Mouse (Mus musculus): ENCODE measurements at regions not wholly inside any gene's neighbourhood (a gene's known extent, or its start where the extent isn't known, plus 50 kb on each side); places are given as distances from the start of the nearest gene placed in this dataset.

DNA sequence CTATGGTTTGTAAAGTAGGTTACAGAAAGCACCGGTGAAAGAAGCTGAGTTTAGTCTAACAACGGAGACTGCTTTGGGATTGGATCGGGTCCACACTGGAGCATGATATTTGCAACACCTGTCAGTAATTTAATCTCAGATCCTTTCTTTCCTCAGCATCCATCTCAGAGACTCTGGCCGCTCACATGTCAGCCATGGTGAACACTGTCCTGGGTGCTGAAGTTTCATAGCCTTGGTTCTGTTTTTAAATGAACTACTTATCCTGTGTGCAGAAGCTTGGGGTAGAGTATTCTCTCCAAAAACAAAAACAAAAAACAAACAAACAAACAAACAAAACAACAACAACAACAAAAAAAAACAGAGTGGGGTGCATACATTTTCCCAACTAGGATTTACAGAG is 600.1 kb downstream of the Nr2f2 start:
- Histone ChIP-seq H3K9ac (replicated peaks; ENCODE audit: low read length) (no peak overlapping the region), H3K27me3 (ENCODE audit: control insufficient read depth, insufficient read depth, low read length) (no peaks in the 10 kb centered on the region), H3K9me3 (replicated peaks; ENCODE audit: control insufficient read depth, low read length) (no peaks in the 10 kb centered on the region), H3K4me3 (ENCODE audit: low read depth, low read length) (no peak overlapping the region), H3K36me3 (replicated peaks; ENCODE audit: control insufficient read depth, insufficient read depth, low read depth, low read length) (no peaks in the 10 kb centered on the region), H3K4me2 (ENCODE audit: low read depth, low read length) (no peak overlapping the region), H3K27ac (replicated peaks; ENCODE audit: low read depth, low read length) (no peak overlapping the region), H3K4me1 (ENCODE audit: control insufficient read depth, insufficient read depth, low read length) (no peaks in the 10 kb centered on the region)
- 40% methylated on average over 4 of the region's 4 CpGs for WGBS
- DNase-seq (ENCODE audit: low spot score) (peak; percentile 68), ATAC-seq (replicated peaks; ENCODE audit: insufficient number of reproducible peaks, low FRiP score, low TSS enrichment, low read depth) (no peak)

DNA sequence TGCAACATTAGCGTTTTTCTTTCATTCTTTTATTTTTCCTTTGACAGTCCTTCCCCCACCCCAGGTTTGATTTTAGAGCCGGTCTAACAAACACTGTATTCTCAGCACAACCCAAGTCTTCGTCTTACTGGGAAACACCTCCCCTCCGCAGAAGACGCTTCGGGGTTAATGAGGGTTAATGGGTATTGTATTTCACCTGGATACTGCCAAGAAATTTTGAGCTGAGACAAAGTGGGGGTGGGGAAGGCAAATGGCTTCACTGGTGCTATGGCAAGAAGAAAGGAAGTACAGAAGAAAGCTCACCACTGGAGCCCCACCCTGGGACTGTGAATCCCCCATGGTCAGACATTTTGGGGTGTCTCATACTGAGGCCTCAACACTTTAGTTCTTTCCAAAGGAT is 626.0 kb downstream of the Nr2f2 start:
- no peaks in the 10 kb centered on the region for H3K9me3 ChIP-seq (replicated peaks; ENCODE audit: control insufficient read depth, low read length)
- no peaks in the 10 kb centered on the region for H3K36me3 ChIP-seq (replicated peaks; ENCODE audit: control insufficient read depth, insufficient read depth, low read depth, low read length)
- no peaks in the 10 kb centered on the region for H3K27me3 ChIP-seq (ENCODE audit: control insufficient read depth, insufficient read depth, low read length)
- no peak overlapping the region for H3K4me2 ChIP-seq (ENCODE audit: low read depth, low read length)
- DNase-seq (ENCODE audit: low spot score) (peak; percentile 10), ATAC-seq (replicated peaks; ENCODE audit: insufficient number of reproducible peaks, low FRiP score, low TSS enrichment, low read depth) (no peak)
- no peak overlapping the region for H3K4me3 ChIP-seq (ENCODE audit: low read depth, low read length)
- H3K9ac ChIP-seq (replicated peaks; ENCODE audit: low read length), result no peak overlapping the region
- H3K4me1 ChIP-seq (ENCODE audit: control insufficient read depth, insufficient read depth, low read length), result no peaks in the 10 kb centered on the region
- 29% methylated on average over 6 of the region's 6 CpGs for WGBS
- H3K27ac ChIP-seq (replicated peaks; ENCODE audit: low read depth, low read length), result no peak overlapping the region

DNA sequence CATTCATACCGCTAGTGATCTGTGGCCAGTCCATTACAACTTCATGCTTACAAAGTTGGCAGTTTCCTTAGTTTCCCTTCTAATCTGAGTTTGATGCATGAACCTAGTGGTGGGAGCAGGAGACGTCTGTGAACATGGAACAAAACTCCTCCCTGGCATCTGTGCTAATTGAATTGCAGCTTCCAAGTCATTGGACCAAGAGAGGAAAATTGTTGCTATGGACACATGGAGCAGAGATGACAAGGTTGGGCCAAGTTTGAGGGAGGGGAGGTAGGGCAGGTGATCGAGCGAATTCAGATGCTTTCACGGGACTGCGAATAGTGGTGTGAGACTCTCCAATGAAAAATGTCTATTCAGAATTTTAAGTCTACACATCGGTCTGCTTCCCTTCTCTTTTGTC is 627.5 kb downstream of the Nr2f2 start:
- ATAC-seq (replicated peaks; ENCODE audit: insufficient number of reproducible peaks, low FRiP score, low TSS enrichment, low read depth) (no peak), DNase-seq (ENCODE audit: low spot score) (no peak)
- no peaks in the 10 kb centered on the region for H3K4me1 ChIP-seq (ENCODE audit: control insufficient read depth, insufficient read depth, low read length)
- H3K9ac ChIP-seq (replicated peaks; ENCODE audit: low read length), result no peak overlapping the region
- 94% methylated on average over 7 of the region's 7 CpGs for WGBS
- H3K4me2 ChIP-seq (ENCODE audit: low read depth, low read length), result no peak overlapping the region
- no peak overlapping the region for H3K27ac ChIP-seq (replicated peaks; ENCODE audit: low read depth, low read length)
- H3K9me3 ChIP-seq (replicated peaks; ENCODE audit: control insufficient read depth, low read length), result no peaks in the 10 kb centered on the region
- no peaks in the 10 kb centered on the region for H3K36me3 ChIP-seq (replicated peaks; ENCODE audit: control insufficient read depth, insufficient read depth, low read depth, low read length)
- H3K27me3 ChIP-seq (ENCODE audit: control insufficient read depth, insufficient read depth, low read length), result no peaks in the 10 kb centered on the region
- H3K4me3 ChIP-seq (ENCODE audit: low read depth, low read length), result no peak overlapping the region

DNA sequence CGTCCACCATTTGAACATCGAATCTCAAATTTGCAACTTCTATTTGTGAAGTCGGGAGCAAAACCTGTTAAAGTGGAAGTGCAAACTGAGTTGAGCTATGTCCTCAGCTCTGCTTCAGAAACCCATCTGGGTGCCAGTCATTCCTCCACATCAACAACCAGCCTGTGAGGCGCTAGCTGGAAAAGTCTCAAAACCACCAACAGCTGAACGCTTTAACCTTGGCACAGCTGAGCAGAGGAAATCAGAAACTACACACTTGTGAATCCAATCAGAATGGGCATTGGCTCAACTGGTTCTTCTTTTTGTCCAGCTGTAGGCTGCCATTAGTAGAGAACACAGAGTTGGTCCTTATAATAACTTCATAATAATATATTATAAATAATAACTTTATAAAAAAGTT is 651.5 kb downstream of the Nr2f2 start:
- ATAC-seq (replicated peaks; ENCODE audit: insufficient number of reproducible peaks, low FRiP score, low TSS enrichment, low read depth), result no peak
- Histone ChIP-seq H3K9me3 (replicated peaks; ENCODE audit: control insufficient read depth, low read length) (no peaks in the 10 kb centered on the region), H3K36me3 (replicated peaks; ENCODE audit: control insufficient read depth, insufficient read depth, low read depth, low read length) (no peaks in the 10 kb centered on the region), H3K4me3 (ENCODE audit: low read depth, low read length) (no peak overlapping the region), H3K9ac (replicated peaks; ENCODE audit: low read length) (no peak overlapping the region), H3K4me2 (ENCODE audit: low read depth, low read length) (no peak overlapping the region), H3K4me1 (ENCODE audit: control insufficient read depth, insufficient read depth, low read length) (no peaks in the 10 kb centered on the region), H3K27ac (replicated peaks; ENCODE audit: low read depth, low read length) (no peak overlapping the region), H3K27me3 (ENCODE audit: control insufficient read depth, insufficient read depth, low read length) (no peaks in the 10 kb centered on the region)
- no peak for DNase-seq (ENCODE audit: low spot score)
- 89% methylated on average over 5 of the region's 5 CpGs for WGBS

DNA sequence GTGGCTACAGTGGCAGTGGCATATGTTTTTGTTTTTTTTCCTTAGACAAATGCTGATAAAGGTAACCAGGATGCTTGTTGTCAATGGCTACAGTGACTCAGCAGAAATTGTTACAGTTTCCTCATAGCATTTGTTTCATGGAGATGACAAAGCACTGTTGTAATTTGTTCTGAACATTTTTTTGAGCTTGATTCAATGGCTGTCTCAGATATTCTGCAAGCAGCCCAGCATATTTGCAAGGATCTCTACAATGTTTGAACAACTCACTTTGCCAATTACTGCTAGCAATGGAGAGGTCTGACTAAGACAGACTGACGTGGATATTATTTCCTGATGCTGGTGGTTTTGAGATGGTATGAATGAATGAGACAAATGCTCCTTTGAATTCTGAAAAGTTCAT is 696.3 kb downstream of the Nr2f2 start:
- WGBS, result 75% methylated on average over 1 of the region's 1 CpGs
- ATAC-seq (replicated peaks; ENCODE audit: insufficient number of reproducible peaks, low FRiP score, low TSS enrichment, low read depth), result no peak
- Histone ChIP-seq H3K9ac (replicated peaks; ENCODE audit: low read length) (no peak overlapping the region), H3K36me3 (replicated peaks; ENCODE audit: control insufficient read depth, insufficient read depth, low read depth, low read length) (no peaks in the 10 kb centered on the region), H3K4me1 (ENCODE audit: control insufficient read depth, insufficient read depth, low read length) (no peaks in the 10 kb centered on the region), H3K4me3 (ENCODE audit: low read depth, low read length) (no peak overlapping the region), H3K4me2 (ENCODE audit: low read depth, low read length) (no peak overlapping the region), H3K27me3 (ENCODE audit: control insufficient read depth, insufficient read depth, low read length) (no peaks in the 10 kb centered on the region), H3K27ac (replicated peaks; ENCODE audit: low read depth, low read length) (no peak overlapping the region), H3K9me3 (replicated peaks; ENCODE audit: control insufficient read depth, low read length) (no peaks in the 10 kb centered on the region)
- DNase-seq (ENCODE audit: low spot score), result no peak

DNA sequence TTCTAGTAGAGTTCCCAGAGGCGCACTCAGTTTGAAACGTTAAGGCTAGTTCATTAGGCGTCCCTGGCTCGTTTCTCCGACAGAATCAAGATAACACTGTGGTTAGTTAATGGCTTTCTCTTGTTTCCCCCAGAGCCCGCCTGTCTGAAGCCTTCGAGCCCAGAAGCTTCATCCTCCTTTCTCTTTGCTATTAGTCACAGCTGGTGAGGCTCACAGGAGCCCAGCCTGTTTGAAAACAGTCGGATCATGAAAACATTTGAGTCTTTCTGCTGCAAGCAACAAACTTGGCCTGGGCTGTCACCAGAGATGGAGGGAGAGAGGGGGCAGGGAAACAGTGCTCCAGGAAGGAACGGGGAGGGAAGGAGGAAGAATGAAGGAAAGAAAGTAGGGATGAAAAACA is 711.0 kb downstream of the Nr2f2 start:
- ATAC-seq (replicated peaks; ENCODE audit: insufficient number of reproducible peaks, low FRiP score, low TSS enrichment, low read depth) (no peak), DNase-seq (ENCODE audit: low spot score) (peak; percentile 9)
- no peaks in the 10 kb centered on the region for H3K36me3 ChIP-seq (replicated peaks; ENCODE audit: control insufficient read depth, insufficient read depth, low read depth, low read length)
- 11% methylated on average over 9 of the region's 9 CpGs for WGBS
- H3K4me3 ChIP-seq (ENCODE audit: low read depth, low read length), result no peak overlapping the region
- H3K4me1 ChIP-seq (ENCODE audit: control insufficient read depth, insufficient read depth, low read length), result no peaks in the 10 kb centered on the region
- H3K27me3 ChIP-seq (ENCODE audit: control insufficient read depth, insufficient read depth, low read length), result no peaks in the 10 kb centered on the region
- H3K4me2 ChIP-seq (ENCODE audit: low read depth, low read length), result no peak overlapping the region
- no peak overlapping the region for H3K27ac ChIP-seq (replicated peaks; ENCODE audit: low read depth, low read length)
- no peak overlapping the region for H3K9ac ChIP-seq (replicated peaks; ENCODE audit: low read length)
- no peaks in the 10 kb centered on the region for H3K9me3 ChIP-seq (replicated peaks; ENCODE audit: control insufficient read depth, low read length)

DNA sequence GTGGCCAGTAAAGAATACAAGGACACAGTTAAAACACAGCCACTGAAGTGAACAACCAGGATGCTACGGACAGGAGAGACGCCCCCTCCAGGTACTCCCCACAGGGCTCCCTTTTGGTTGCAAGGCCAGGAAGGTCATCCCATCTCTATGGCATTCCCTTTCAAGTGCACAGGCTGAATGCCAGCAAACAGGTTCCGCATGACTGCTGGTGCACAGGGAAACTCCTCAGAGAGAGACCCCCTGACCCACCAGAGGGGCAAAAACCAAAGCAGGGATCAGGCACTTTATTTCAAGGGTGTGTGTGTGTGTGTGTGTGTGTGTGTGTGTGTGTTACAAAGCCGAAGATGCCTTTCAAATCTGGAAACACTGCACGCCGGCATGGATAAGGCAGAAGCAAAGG is 721.1 kb downstream of the Nr2f2 start:
- no peak for DNase-seq (ENCODE audit: low spot score)

DNA sequence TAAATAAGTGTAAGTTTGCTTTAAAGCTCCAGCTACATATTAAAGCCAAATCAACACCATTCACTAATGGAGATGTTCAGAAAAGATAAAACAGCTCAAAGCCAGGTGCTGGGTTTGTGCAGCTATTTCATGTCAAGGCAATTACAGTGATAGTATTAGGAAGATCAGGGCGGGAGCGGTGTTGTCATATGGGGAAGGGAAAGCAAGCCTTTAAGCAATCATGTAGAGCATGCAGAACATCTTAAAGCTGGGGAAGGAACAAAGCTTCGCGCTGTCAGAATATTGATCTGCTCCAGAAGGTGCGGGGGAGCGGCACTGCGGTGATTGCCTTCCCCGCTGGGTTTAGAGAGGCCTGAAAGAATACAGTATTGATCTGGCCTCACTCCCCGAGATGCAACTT is 724.9 kb downstream of the Nr2f2 start:
- no peak overlapping the region for H3K9ac ChIP-seq (replicated peaks; ENCODE audit: low read length)
- H3K4me1 ChIP-seq (ENCODE audit: control insufficient read depth, insufficient read depth, low read length), result no peaks in the 10 kb centered on the region
- DNase-seq (ENCODE audit: low spot score), result no peak
- no peaks in the 10 kb centered on the region for H3K36me3 ChIP-seq (replicated peaks; ENCODE audit: control insufficient read depth, insufficient read depth, low read depth, low read length)
- 38% methylated on average over 9 of the region's 9 CpGs for WGBS
- no peak overlapping the region for H3K27ac ChIP-seq (replicated peaks; ENCODE audit: low read depth, low read length)
- no peaks in the 10 kb centered on the region for H3K27me3 ChIP-seq (ENCODE audit: control insufficient read depth, insufficient read depth, low read length)
- ATAC-seq (replicated peaks; ENCODE audit: insufficient number of reproducible peaks, low FRiP score, low TSS enrichment, low read depth), result no peak
- H3K9me3 ChIP-seq (replicated peaks; ENCODE audit: control insufficient read depth, low read length), result no peaks in the 10 kb centered on the region
- no peak overlapping the region for H3K4me3 ChIP-seq (ENCODE audit: low read depth, low read length)
- no peak overlapping the region for H3K4me2 ChIP-seq (ENCODE audit: low read depth, low read length)

More for the DNA sequence above, 721.1 kb downstream of the Nr2f2 start:
- H3K4me2 ChIP-seq (ENCODE audit: low read depth, low read length), result no peak overlapping the region
- ATAC-seq (replicated peaks; ENCODE audit: insufficient number of reproducible peaks, low FRiP score, low TSS enrichment, low read depth), result no peak
- no peak overlapping the region for H3K27ac ChIP-seq (replicated peaks; ENCODE audit: low read depth, low read length)
- H3K4me3 ChIP-seq (ENCODE audit: low read depth, low read length), result no peak overlapping the region
- no peaks in the 10 kb centered on the region for H3K9me3 ChIP-seq (replicated peaks; ENCODE audit: control insufficient read depth, low read length)
- no peak overlapping the region for H3K9ac ChIP-seq (replicated peaks; ENCODE audit: low read length)
- H3K4me1 ChIP-seq (ENCODE audit: control insufficient read depth, insufficient read depth, low read length), result no peaks in the 10 kb centered on the region
- H3K27me3 ChIP-seq (ENCODE audit: control insufficient read depth, insufficient read depth, low read length), result no peaks in the 10 kb centered on the region
- WGBS, result 47% methylated on average over 6 of the region's 6 CpGs
- no peaks in the 10 kb centered on the region for H3K36me3 ChIP-seq (replicated peaks; ENCODE audit: control insufficient read depth, insufficient read depth, low read depth, low read length)

DNA sequence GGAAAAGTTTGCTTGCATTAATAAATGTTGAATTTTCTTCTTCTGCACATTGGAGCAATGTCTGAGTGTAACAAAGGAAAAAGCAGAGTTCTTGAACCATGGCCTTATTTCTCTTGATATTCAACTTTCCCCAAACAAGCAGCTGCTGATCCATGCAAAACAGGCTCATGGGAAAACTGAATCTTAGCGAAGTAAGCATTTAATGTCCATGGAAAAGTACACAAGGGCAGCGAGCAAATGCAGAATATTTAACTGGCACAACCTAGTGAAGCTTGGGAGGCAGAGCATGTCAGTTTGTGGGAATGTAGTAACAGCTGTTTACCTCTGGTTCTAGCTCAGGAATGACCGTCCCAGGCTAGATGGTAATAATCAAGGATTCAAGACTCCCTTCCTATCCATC is 766.7 kb downstream of the Nr2f2 start:
- ATAC-seq (replicated peaks; ENCODE audit: insufficient number of reproducible peaks, low FRiP score, low TSS enrichment, low read depth) (no peak), DNase-seq (ENCODE audit: low spot score) (no peak)
- Histone ChIP-seq H3K9me3 (replicated peaks; ENCODE audit: control insufficient read depth, low read length) (no peaks in the 10 kb centered on the region), H3K36me3 (replicated peaks; ENCODE audit: control insufficient read depth, insufficient read depth, low read depth, low read length) (no peaks in the 10 kb centered on the region), H3K4me3 (ENCODE audit: low read depth, low read length) (no peak overlapping the region), H3K9ac (replicated peaks; ENCODE audit: low read length) (no peak overlapping the region), H3K27ac (replicated peaks; ENCODE audit: low read depth, low read length) (no peak overlapping the region), H3K4me2 (ENCODE audit: low read depth, low read length) (no peak overlapping the region), H3K27me3 (ENCODE audit: control insufficient read depth, insufficient read depth, low read length) (no peaks in the 10 kb centered on the region), H3K4me1 (ENCODE audit: control insufficient read depth, insufficient read depth, low read length) (no peaks in the 10 kb centered on the region)
- WGBS, result 74% methylated on average over 3 of the region's 3 CpGs

Measured in embryonic facial prominence, embryonic 11.5 days (tissue).